Mouse (Mus musculus) limb, embryonic 11.5 days (tissue): ENCODE measurements at regions not wholly inside any gene's neighbourhood (a gene's known extent, or its start where the extent isn't known, plus 50 kb on each side); places are given as distances from the start of the nearest gene placed in this dataset.

Experiments
- ATAC-seq: fragments of 200-750 bp; cut with Nextera tagmentation; 2 replicates; pipeline ENCODE4 v1.8.0; 2017; ENCODE audit warnings: low read depth; ENCODE audit not compliant: insufficient number of reproducible peaks, low FRiP score, low TSS enrichment
- DNase-seq: peaks from one replicate; pipeline ENCODE4 v3.0.0-alpha.2; 2015; ENCODE audit warnings: low spot score
- H3K27ac ChIP-seq: fragments of 300-500 bp; sonication (generic); replicated peaks from 2 replicates; pipeline ENCODE4 v1.5.1; 2014; ENCODE audit warnings: low read depth, mild to moderate bottlenecking, low read length
- H3K27me3 ChIP-seq: fragments of 300-500 bp; sonication (generic); 2 replicates; pipeline ENCODE4 v1.6.1; 2014; ENCODE audit warnings: mild to moderate bottlenecking, low read length, mixed read lengths; ENCODE audit not compliant: control insufficient read depth, insufficient read depth
- H3K36me3 ChIP-seq: fragments of 300-500 bp; sonication (generic); 2 replicates; pipeline ENCODE4 v1.6.1; 2014; ENCODE audit warnings: mild to moderate bottlenecking, low read length, moderate library complexity, mixed read lengths; ENCODE audit not compliant: control insufficient read depth, insufficient read depth
- H3K4me1 ChIP-seq: fragments of 300-500 bp; sonication (generic); 2 replicates; pipeline ENCODE4 v1.6.1; 2014; ENCODE audit warnings: low read length, mixed read lengths; ENCODE audit not compliant: control insufficient read depth, insufficient read depth
- H3K4me2 ChIP-seq: fragments of 300-500 bp; sonication (generic); 2 replicates; pipeline ENCODE4 v1.6.1; 2014; ENCODE audit warnings: low read depth, mild to moderate bottlenecking, moderate library complexity; ENCODE audit not compliant: severe bottlenecking
- H3K4me3 ChIP-seq: fragments of 300-500 bp; sonication (generic); 2 replicates; pipeline ENCODE4 v1.5.1; 2014; ENCODE audit warnings: low read depth, low read length
- H3K9ac ChIP-seq: fragments of 300-500 bp; sonication (generic); 2 replicates; pipeline ENCODE4 v1.6.1; 2014; ENCODE audit warnings: mild to moderate bottlenecking, low read length
- H3K9me3 ChIP-seq: fragments of 300-500 bp; sonication (generic); 2 replicates; pipeline ENCODE4 v1.6.1; 2016; ENCODE audit warnings: low read length; ENCODE audit not compliant: control insufficient read depth
- WGBS: fragments of 180-500 bp; shearing (Covaris S2); extraction: QIAGEN DNeasy Blood & Tissue Kit; methylation state at CpG from one replicate; pipeline ENCODE4 v1.1.7; 2014; 5-methylcytosine and 5-hydroxymethylcytosine counted together

GRCm38 (mm10) chr1:184484801-184485200 lies 247.6 kb downstream of the Hlx start:
- peaks cover 5% of the 10 kb centered on the region; the same call in 1 of the 2 replicates for H3K4me1 ChIP-seq
- no peaks in the 10 kb centered on the region for H3K36me3 ChIP-seq
- H3K9me3 ChIP-seq: no peaks in the 10 kb centered on the region
- H3K27ac ChIP-seq: no peak overlapping the region
- ATAC-seq: no peak
- no peaks in the 10 kb centered on the region for H3K27me3 ChIP-seq
- H3K4me3 ChIP-seq: no peak overlapping the region
- WGBS: 82% methylated on average over 8 of the region's 8 CpGs
- H3K9ac ChIP-seq: no peak overlapping the region
- no peak for DNase-seq
- no peak overlapping the region for H3K4me2 ChIP-seq

- no peak for ATAC-seq
- H3K27ac ChIP-seq: no peak overlapping the region
- 63% methylated on average over 7 of the region's 7 CpGs for WGBS
These were observed 249.0 kb downstream of the Hlx start for GRCm38 (mm10) chr1:184483371-184483770.

GRCm38 (mm10) chr1:184482026-184482425 lies 250.4 kb downstream of the Hlx start:
- H3K27ac ChIP-seq: no peak overlapping the region
- H3K4me3 ChIP-seq: no peak overlapping the region
- H3K9me3 ChIP-seq: no peaks in the 10 kb centered on the region
- ATAC-seq (no peak), DNase-seq (no peak)
- H3K27me3 ChIP-seq: no peaks in the 10 kb centered on the region
- H3K4me1 ChIP-seq: no peaks in the 10 kb centered on the region
- no peaks in the 10 kb centered on the region for H3K36me3 ChIP-seq
- 64% methylated on average over 9 of the region's 9 CpGs for WGBS
- no peak overlapping the region for H3K4me2 ChIP-seq
- no peak overlapping the region for H3K9ac ChIP-seq

More at GRCm38 (mm10) chr1:184483371-184483770, 249.0 kb downstream of the Hlx start:
- no peaks in the 10 kb centered on the region for H3K27me3 ChIP-seq
- no peak for DNase-seq
- H3K4me1 ChIP-seq: peaks cover 5% of the 10 kb centered on the region; the same call in 1 of the 2 replicates
- H3K36me3 ChIP-seq: no peaks in the 10 kb centered on the region
- no peaks in the 10 kb centered on the region for H3K9me3 ChIP-seq
- H3K4me2 ChIP-seq: no peak overlapping the region
- no peak overlapping the region for H3K4me3 ChIP-seq
- H3K9ac ChIP-seq: no peak overlapping the region

- DNase-seq (no peak), ATAC-seq (no peak)
- H3K27me3 ChIP-seq: no peaks in the 10 kb centered on the region
- H3K9me3 ChIP-seq: no peaks in the 10 kb centered on the region
- H3K36me3 ChIP-seq: no peaks in the 10 kb centered on the region
- no peak overlapping the region for H3K4me3 ChIP-seq
- no peak overlapping the region for H3K27ac ChIP-seq
- no peaks in the 10 kb centered on the region for H3K4me1 ChIP-seq
- no peak overlapping the region for H3K9ac ChIP-seq
- H3K4me2 ChIP-seq: no peak overlapping the region
- 93% methylated on average over 9 of the region's 9 CpGs for WGBS
These were observed 251.7 kb downstream of the Hlx start for GRCm38 (mm10) chr1:184480571-184481220.

GRCm38 (mm10) chr1:184478006-184478405 lies 254.4 kb downstream of the Hlx start:
- Histone ChIP-seq H3K4me3 (no peak overlapping the region), H3K36me3 (no peaks in the 10 kb centered on the region), H3K4me2 (no peak overlapping the region), H3K27me3 (no peaks in the 10 kb centered on the region), H3K4me1 (no peaks in the 10 kb centered on the region), H3K9ac (no peak overlapping the region), H3K27ac (no peak overlapping the region), H3K9me3 (no peaks in the 10 kb centered on the region)
- 87% methylated on average over 7 of the region's 7 CpGs for WGBS
- ATAC-seq: no peak
- DNase-seq: no peak

- DNase-seq: no peak
- no peak overlapping the region for H3K4me3 ChIP-seq
- H3K9ac ChIP-seq: no peak overlapping the region
- WGBS: 65% methylated on average over 9 of the region's 9 CpGs
- H3K36me3 ChIP-seq: no peaks in the 10 kb centered on the region
- no peaks in the 10 kb centered on the region for H3K9me3 ChIP-seq
- H3K4me2 ChIP-seq: no peak overlapping the region
- H3K4me1 ChIP-seq: no peaks in the 10 kb centered on the region
- no peak overlapping the region for H3K27ac ChIP-seq
- H3K27me3 ChIP-seq: no peaks in the 10 kb centered on the region
- ATAC-seq: no peak
These were observed 269.8 kb downstream of the Hlx start for GRCm38 (mm10) chr1:184462481-184463124.

- ATAC-seq: no peak
- H3K4me2 ChIP-seq: no peak overlapping the region
- DNase-seq: no peak
- H3K36me3 ChIP-seq: no peaks in the 10 kb centered on the region
- no peaks in the 10 kb centered on the region for H3K4me1 ChIP-seq
- no peak overlapping the region for H3K27ac ChIP-seq
- H3K27me3 ChIP-seq: no peaks in the 10 kb centered on the region
- H3K4me3 ChIP-seq: no peak overlapping the region
- no peaks in the 10 kb centered on the region for H3K9me3 ChIP-seq
- no peak overlapping the region for H3K9ac ChIP-seq
These were observed 271.0 kb downstream of the Hlx start for GRCm38 (mm10) chr1:184461411-184461810.

GRCm38 (mm10) chr1:184456727-184457126 lies 275.7 kb downstream of the Hlx start:
- Histone ChIP-seq H3K4me3 (no peak overlapping the region), H3K9me3 (no peaks in the 10 kb centered on the region), H3K4me2 (no peak overlapping the region), H3K4me1 (peaks cover 5% of the 10 kb centered on the region; the same call in 1 of the 2 replicates), H3K27me3 (no peaks in the 10 kb centered on the region), H3K27ac (no peak overlapping the region), H3K9ac (no peak overlapping the region), H3K36me3 (no peaks in the 10 kb centered on the region)
- 92% methylated on average over 8 of the region's 8 CpGs for WGBS
- no peak for ATAC-seq
- DNase-seq: peak; percentile 17
